8 mouse cellular contexts compared by ENCODE assay signal in the genomic region with DNA sequence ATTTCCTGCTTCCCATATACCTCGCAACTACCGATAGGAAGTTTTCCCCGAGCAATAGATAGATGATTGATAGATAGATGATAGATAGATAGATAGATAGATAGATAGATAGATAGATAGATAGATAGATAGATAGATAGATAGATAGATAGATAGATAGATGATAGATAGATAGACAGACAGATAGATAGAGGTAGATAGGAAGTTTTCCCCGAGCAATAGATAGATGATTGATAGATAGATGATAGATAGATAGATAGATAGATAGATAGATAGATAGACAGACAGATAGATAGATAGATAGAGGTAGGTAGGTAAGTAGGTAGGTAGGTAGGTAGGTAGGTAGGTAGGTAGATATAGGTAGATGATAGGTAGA. TPM values are rescaled to one million over a fixed set of nuclear protein-coding genes. Genes with fewer than 3 reads are reported as not detected.
A peak's percentile ranks its signal among the peaks of the same experiment; 100 is the strongest.
DNase-seq lines count a peak whose midpoint lies in the region; ATAC-seq and TF ChIP-seq lines count a peak whose summit lies in the region.
"Not testable (repeated sequence)": the region's sequence is repeated elsewhere in the genome, so short reads cannot be mapped to it uniquely, and the experiment has no call there.

No protein-coding gene starts in this region.

- H3K9ac ChIP-seq in heart, embryonic 11.5 days (ENCODE audit: low read depth, low read length) = peak overlapping the region; percentile 96; the same call in 1 of the 2 replicates
- H3K9ac ChIP-seq in hindbrain, embryonic 16.5 days (ENCODE audit: low read depth, low read length); midbrain, embryonic 14.5 days (replicated peaks; ENCODE audit: low read length): not testable (repeated sequence)
- peak overlapping the region; percentile 92 for H3K9ac ChIP-seq in liver, embryonic 16.5 days (ENCODE audit: low read depth, low read length)
- peak overlapping the region; percentile 79; the same call in 1 of the 2 replicates for H3K9ac ChIP-seq in stomach, embryonic 14.5 days (replicated peaks; ENCODE audit: low read depth, low read length)

- H3K27ac ChIP-seq in embryonic fibroblast, embryonic 13.5 days (ENCODE audit: insufficient read depth, low read length); hindbrain, embryonic 16.5 days (ENCODE audit: low read depth, low read length); left cerebral cortex, adult 2 months; midbrain, embryonic 14.5 days (replicated peaks; ENCODE audit: low read depth, low read length); stomach, embryonic 14.5 days (ENCODE audit: low read length): not testable (repeated sequence)
- H3K27ac ChIP-seq in heart, embryonic 11.5 days (ENCODE audit: low read depth, low read length) = peak overlapping the region; percentile 88; the same call in 1 of the 2 replicates
- peak overlapping the region; percentile 90 for H3K27ac ChIP-seq in liver, embryonic 16.5 days (ENCODE audit: low read length)

- H3K4me1 ChIP-seq in G1E (ENCODE audit: insufficient read depth, low read depth, low read length) = peaks cover 14% of the 10 kb centered on the region
- H3K4me1 ChIP-seq in embryonic fibroblast, embryonic 13.5 days (ENCODE audit: control insufficient read depth, insufficient read depth, low read length); heart, embryonic 11.5 days (ENCODE audit: control insufficient read depth, insufficient read depth, low read length); stomach, embryonic 14.5 days (ENCODE audit: control insufficient read depth, insufficient read depth, low read length): not testable (repeated sequence)
- peaks cover 12% of the 10 kb centered on the region for H3K4me1 ChIP-seq in hindbrain, embryonic 16.5 days (ENCODE audit: control insufficient read depth, insufficient read depth, low read depth, low read length)
- peaks cover 13% of the 10 kb centered on the region for H3K4me1 ChIP-seq in liver, embryonic 16.5 days (ENCODE audit: control insufficient read depth, low read depth, low read length)
- peaks cover 10% of the 10 kb centered on the region for H3K4me1 ChIP-seq in midbrain, embryonic 14.5 days (ENCODE audit: control insufficient read depth, insufficient read depth, low read length)

- H3K9me3 ChIP-seq in G1E (replicated peaks); heart, embryonic 11.5 days (replicated peaks; ENCODE audit: control insufficient read depth, low read length); hindbrain, embryonic 16.5 days (ENCODE audit: control insufficient read depth, low read length); liver, embryonic 16.5 days (replicated peaks; ENCODE audit: control insufficient read depth, low read length); midbrain, embryonic 14.5 days (ENCODE audit: control insufficient read depth, low read length); stomach, embryonic 14.5 days (ENCODE audit: control insufficient read depth, low read depth, low read length): not testable (repeated sequence)

- not testable (repeated sequence) for H3K27me3 ChIP-seq in G1E (ENCODE audit: insufficient read depth, low read length); heart, embryonic 11.5 days (ENCODE audit: control insufficient read depth, insufficient read depth, low read length); hindbrain, embryonic 16.5 days (replicated peaks; ENCODE audit: control insufficient read depth, insufficient read depth, low read length); liver, embryonic 16.5 days (ENCODE audit: control insufficient read depth, insufficient read depth, low read depth, low read length); midbrain, embryonic 14.5 days (ENCODE audit: control insufficient read depth, insufficient read depth, low read length); stomach, embryonic 14.5 days (ENCODE audit: control insufficient read depth, insufficient read depth, low read length)

- peak overlapping the region; percentile 90 for H3K4me3 ChIP-seq in G1E (ENCODE audit: low read depth, low read length)
- H3K4me3 ChIP-seq in embryonic fibroblast, embryonic 13.5 days (ENCODE audit: insufficient read depth, low read length) = peak overlapping the region; percentile 93
- H3K4me3 ChIP-seq in heart, embryonic 11.5 days (ENCODE audit: low read depth, low read length) = peak overlapping the region; percentile 91
- peak overlapping the region; percentile 89 for H3K4me3 ChIP-seq in hindbrain, embryonic 16.5 days (ENCODE audit: low read length)
- peak overlapping the region; percentile 90 for H3K4me3 ChIP-seq in left cerebral cortex, adult 2 months
- H3K4me3 ChIP-seq in liver, embryonic 16.5 days (ENCODE audit: low read depth, low read length) = peak overlapping the region; percentile 92
- peak overlapping the region; percentile 84 for H3K4me3 ChIP-seq in midbrain, embryonic 14.5 days (replicated peaks; ENCODE audit: low read depth, low read length)
- H3K4me3 ChIP-seq in stomach, embryonic 14.5 days (ENCODE audit: low read depth, low read length) = peak overlapping the region; percentile 82

- intact Hi-C loops in left cerebral cortex, adult 2 months (cut with DNase I) = not testable (repeated sequence)

- WGBS in heart, embryonic 11.5 days (ENCODE audit: insufficient replicate concordance) = 16% methylated on average over 4 of the region's 4 CpGs
- 22% methylated on average over 4 of the region's 4 CpGs for WGBS in hindbrain, embryonic 16.5 days
- WGBS in liver, embryonic 16.5 days (ENCODE audit: insufficient replicate concordance) = 10% methylated on average over 4 of the region's 4 CpGs
- WGBS in midbrain, embryonic 14.5 days = 23% methylated on average over 4 of the region's 4 CpGs
- 17% methylated on average over 4 of the region's 4 CpGs for WGBS in stomach, embryonic 14.5 days

- TF ChIP-seq POLR2A in embryonic fibroblast, embryonic 13.5 days (IDR thresholded peaks at IDR 0.05; ENCODE audit: low read depth, low read length) = not testable (repeated sequence)

- not testable (repeated sequence) for DNase-seq in G1E (ENCODE audit: low spot score); left cerebral cortex, adult 2 months (ENCODE audit: extremely low spot score in 1 of 2, low spot score in 2 of 2); midbrain, embryonic 14.5 days

- not testable (repeated sequence) for ATAC-seq in G1E (ENCODE audit: extremely low read depth, insufficient number of reproducible peaks, low FRiP score, poor library complexity, severe bottlenecking); heart, embryonic 11.5 days (replicated peaks; ENCODE audit: insufficient number of reproducible peaks, low FRiP score, low TSS enrichment); hindbrain, embryonic 16.5 days; liver, embryonic 16.5 days (ENCODE audit: low read depth); midbrain, embryonic 14.5 days (ENCODE audit: low FRiP score, low TSS enrichment); stomach, embryonic 14.5 days (ENCODE audit: insufficient number of reproducible peaks, insufficient read depth, low FRiP score, low read depth)

- peak overlapping the region; percentile 78 for H3K4me2 ChIP-seq in heart, embryonic 11.5 days
- peak overlapping the region; percentile 94 for H3K4me2 ChIP-seq in hindbrain, embryonic 16.5 days (ENCODE audit: low read length)
- peak overlapping the region; percentile 75 for H3K4me2 ChIP-seq in liver, embryonic 16.5 days (ENCODE audit: low read depth, low read length)
- H3K4me2 ChIP-seq in midbrain, embryonic 14.5 days (ENCODE audit: low read length) = peak overlapping the region; percentile 67
- not testable (repeated sequence) for H3K4me2 ChIP-seq in stomach, embryonic 14.5 days (replicated peaks; ENCODE audit: low read depth, low read length)

- TF ChIP-seq CTCF in G1E (IDR thresholded peaks at IDR 0.05; ENCODE audit: low read depth, low read length); embryonic fibroblast, embryonic 13.5 days (IDR thresholded peaks at IDR 0.05; ENCODE audit: borderline replicate concordance, insufficient read depth, low read length); left cerebral cortex, adult 2 months (IDR thresholded peaks at IDR 0.05): not testable (repeated sequence)

- H3K36me3 ChIP-seq in G1E (replicated peaks) = peaks cover 11% of the 10 kb centered on the region
- H3K36me3 ChIP-seq in heart, embryonic 11.5 days (ENCODE audit: control insufficient read depth, insufficient read depth, low read length); hindbrain, embryonic 16.5 days (ENCODE audit: control insufficient read depth, insufficient read depth, low read length); liver, embryonic 16.5 days (ENCODE audit: control insufficient read depth, insufficient read depth); midbrain, embryonic 14.5 days (ENCODE audit: control insufficient read depth, insufficient read depth, low read length); stomach, embryonic 14.5 days (ENCODE audit: control insufficient read depth, insufficient read depth, low read length): not testable (repeated sequence)

RNA-seq across cellular contexts. Expression of gene Spopl, which starts 0.2 kb away (rescaled TPM):
- total RNA-seq in G1E (2014; fragmentation: Nextera tagmentation) = 28.5 and 34.5 TPM in 2 replicates
- 28.1 and 30.6 TPM in 2 replicates for total RNA-seq in G1E (2017)
- 12.2 and 17.1 TPM in 2 replicates for polyA plus RNA-seq in G1E (2012)
- polyA plus RNA-seq in embryonic fibroblast, embryonic 13.5 days (2011; ENCODE audit: insufficient read length, low read depth, missing spikeins) = 23.6 and 29.3 TPM in 2 replicates
- 7.1 and 8.3 TPM in 2 replicates for polyA plus RNA-seq in heart, embryonic 11.5 days (2014; fragmentation: Nextera tagmentation; extraction: Ambion mirVana)
- 6.2 and 6.8 TPM in 2 replicates for polyA plus RNA-seq in hindbrain, embryonic 16.5 days (2015; fragmentation: Nextera tagmentation; extraction: Ambion mirVana)
- 10 to 100 TPM; 29.1 to 29.3 TPM for total RNA-seq in left cerebral cortex, adult 2 months (2021)
- 4.7 and 5.0 TPM in 2 replicates for polyA plus RNA-seq in liver, embryonic 16.5 days (2015; fragmentation: Nextera tagmentation; extraction: Ambion mirVana)
- 9.2 and 9.5 TPM in 2 replicates for polyA plus RNA-seq in midbrain, embryonic 14.5 days (2014; fragmentation: Nextera tagmentation; extraction: Ambion mirVana)
- polyA plus RNA-seq in stomach, embryonic 14.5 days (2014; fragmentation: Nextera tagmentation; extraction: Ambion mirVana) = 13.0 and 14.0 TPM in 2 replicates
